Mouse (Mus musculus): ENCODE results near the gene Gramd1a. TPM values are rescaled to one million over a fixed set of nuclear protein-coding genes. Genes with fewer than 3 reads are reported as not detected.

The Gramd1a gene
- total and polyA plus RNA-seq, 2 experiments: 5.1 to 33.0 TPM

DNA sequence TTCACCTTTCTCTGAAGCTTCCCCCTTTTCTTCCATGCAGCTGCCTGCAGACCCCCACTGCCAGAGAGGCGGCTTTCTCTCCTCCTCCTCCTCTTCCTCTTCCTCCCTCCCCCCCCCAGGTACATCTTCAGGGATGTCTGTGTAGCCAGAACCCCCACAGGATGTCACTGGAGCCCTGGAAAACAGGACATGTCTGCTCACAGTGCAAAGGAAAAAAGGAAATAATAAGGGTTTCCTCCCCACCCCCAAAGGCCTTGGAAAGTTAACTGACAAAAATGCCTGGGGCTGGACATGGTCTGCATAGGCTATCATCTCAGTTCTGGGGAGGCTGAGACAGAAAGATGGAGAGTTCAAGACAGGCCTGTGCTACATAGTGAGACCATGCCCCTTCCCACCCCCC is 74.6 kb downstream of the Gramd1a start:
- H3K9ac ChIP-seq (ENCODE audit: low read depth, low read length): no peak overlapping the region
- no peak overlapping the region for H3K27ac ChIP-seq (replicated peaks; ENCODE audit: insufficient read depth, low read depth, low read length)
- H3K79me2 ChIP-seq (ENCODE audit: control insufficient read depth, insufficient read depth, low read length): no peaks in the 10 kb centered on the region
- 86% methylated on average over 1 of the region's 1 CpGs for WGBS
- H3K4me1 ChIP-seq (ENCODE audit: control insufficient read depth, insufficient read depth, low read length): peaks cover 23% of the 10 kb centered on the region
- H3K36me3 ChIP-seq (ENCODE audit: control insufficient read depth, insufficient read depth, low read length): no peaks in the 10 kb centered on the region
- no peaks in the 10 kb centered on the region for H3K27me3 ChIP-seq (ENCODE audit: control insufficient read depth, insufficient read depth, low read length)
- no peak for TF ChIP-seq POLR2A (IDR thresholded peaks at IDR 0.05; ENCODE audit: extremely low read depth, insufficient read depth, low read length)
- no peak for TF ChIP-seq CTCF (IDR thresholded peaks at IDR 0.05; ENCODE audit: low read depth, low read length)
- H3K4me3 ChIP-seq (ENCODE audit: insufficient read depth, low read depth, low read length): no peak overlapping the region
- no peak for DNase-seq (ENCODE audit: extremely low read depth, low read depth, low spot score)

GRCm38 (mm10) chr7:31080611-31081010 is 75.1 kb downstream of the Gramd1a start:
- H3K36me3 ChIP-seq (ENCODE audit: control insufficient read depth, insufficient read depth, low read length): no peaks in the 10 kb centered on the region
- 86% methylated on average over 3 of the region's 3 CpGs for WGBS
- no peaks in the 10 kb centered on the region for H3K79me2 ChIP-seq (ENCODE audit: control insufficient read depth, insufficient read depth, low read length)
- H3K9ac ChIP-seq (ENCODE audit: low read depth, low read length): no peak overlapping the region
- peak overlapping the region; percentile 58; the same call in 1 of the 2 replicates for H3K27ac ChIP-seq (replicated peaks; ENCODE audit: insufficient read depth, low read depth, low read length)
- DNase-seq (ENCODE audit: extremely low read depth, low read depth, low spot score): no peak
- no peaks in the 10 kb centered on the region for H3K27me3 ChIP-seq (ENCODE audit: control insufficient read depth, insufficient read depth, low read length)
- no peak overlapping the region for H3K4me3 ChIP-seq (ENCODE audit: insufficient read depth, low read depth, low read length)
- TF ChIP-seq POLR2A (IDR thresholded peaks at IDR 0.05; ENCODE audit: extremely low read depth, insufficient read depth, low read length) (no peak), CTCF (IDR thresholded peaks at IDR 0.05; ENCODE audit: low read depth, low read length) (no peak)
- peaks cover 23% of the 10 kb centered on the region for H3K4me1 ChIP-seq (ENCODE audit: control insufficient read depth, insufficient read depth, low read length)

Other genes with a start within 250 kb of the Gramd1a start
- 0.07 and 0.09 TPM in 2 replicates for gene Mag, start 241.0 kb downstream of the Gramd1a start, total RNA-seq (2014; rRNA removed)
- 0.20 and 0.37 TPM in 2 replicates for gene Mag, start 241.0 kb downstream of the Gramd1a start, polyA plus RNA-seq (2012; rRNA removed)
- 445 and 548 TPM in 2 replicates for gene Hamp2, start 231.2 kb downstream of the Gramd1a start, total RNA-seq (2014; rRNA removed)
- gene Hamp2, start 231.2 kb downstream of the Gramd1a start, polyA plus RNA-seq (2012; rRNA removed): 6,798 and 9,385 TPM in 2 replicates
- gene Hamp, start 211.9 kb downstream of the Gramd1a start, total RNA-seq (2014; rRNA removed): 1,191 and 3,227 TPM in 2 replicates
- gene Hamp, start 211.9 kb downstream of the Gramd1a start, polyA plus RNA-seq (2012; rRNA removed): 8,217 and 12,671 TPM in 2 replicates
- 40.5 and 55.1 TPM in 2 replicates for gene Usf2, start 199.1 kb downstream of the Gramd1a start, total RNA-seq (2014; rRNA removed)
- 160 and 161 TPM in 2 replicates for gene Usf2, start 199.1 kb downstream of the Gramd1a start, polyA plus RNA-seq (2012; rRNA removed)
- 75.7 and 86.7 TPM in 2 replicates for gene Lsr, start 182.4 kb downstream of the Gramd1a start, total RNA-seq (2014; rRNA removed)
- 289 and 362 TPM in 2 replicates for gene Lsr, start 182.4 kb downstream of the Gramd1a start, polyA plus RNA-seq (2012; rRNA removed)
- gene Fam187b, start 182.1 kb downstream of the Gramd1a start, total RNA-seq (2014; rRNA removed): 2.4 and 3.0 TPM in 2 replicates
- gene Fam187b, start 182.1 kb downstream of the Gramd1a start, polyA plus RNA-seq (2012; rRNA removed): 3.7 and 3.9 TPM in 2 replicates
- 3.6 and 3.8 TPM in 2 replicates for gene Fxyd5, start 113.4 kb downstream of the Gramd1a start, total RNA-seq (2014; rRNA removed)
- 5.4 and 7.8 TPM in 2 replicates for gene Fxyd5, start 113.4 kb downstream of the Gramd1a start, polyA plus RNA-seq (2012; rRNA removed)
- gene Fxyd7, start 104.4 kb downstream of the Gramd1a start, total RNA-seq (2014; rRNA removed): 0.47 TPM in 1 of 2 replicates, not detected in the other
- 0.40 and 0.92 TPM in 2 replicates for gene Fxyd7, start 104.4 kb downstream of the Gramd1a start, polyA plus RNA-seq (2012; rRNA removed)
- gene Fxyd1, start 98.7 kb downstream of the Gramd1a start, total RNA-seq (2014; rRNA removed): 127 and 154 TPM in 2 replicates
- 1,507 and 1,555 TPM in 2 replicates for gene Fxyd1, start 98.7 kb downstream of the Gramd1a start, polyA plus RNA-seq (2012; rRNA removed)
- gene Lgi4, start 96.6 kb downstream of the Gramd1a start, total RNA-seq (2014; rRNA removed): 0.07 and 0.18 TPM in 2 replicates
- 0.04 and 0.09 TPM in 2 replicates for gene Lgi4, start 96.6 kb downstream of the Gramd1a start, polyA plus RNA-seq (2012; rRNA removed)
- 0.27 and 0.46 TPM in 2 replicates for gene Fxyd3, start 79.2 kb downstream of the Gramd1a start, total RNA-seq (2014; rRNA removed)
- 0.50 and 0.83 TPM in 2 replicates for gene Fxyd3, start 79.2 kb downstream of the Gramd1a start, polyA plus RNA-seq (2012; rRNA removed)
- 282 and 327 TPM in 2 replicates for gene Hpn, start 40.6 kb downstream of the Gramd1a start, total RNA-seq (2014; rRNA removed)
- 883 and 920 TPM in 2 replicates for gene Hpn, start 40.6 kb downstream of the Gramd1a start, polyA plus RNA-seq (2012; rRNA removed)
- gene Scn1b, start 28.9 kb downstream of the Gramd1a start, total RNA-seq (2014; rRNA removed): 2.4 and 3.5 TPM in 2 replicates
- gene Scn1b, start 28.9 kb downstream of the Gramd1a start, polyA plus RNA-seq (2012; rRNA removed): 4.4 and 7.1 TPM in 2 replicates
- gene Scgb2b2, start 134.6 kb upstream of the Gramd1a start, total RNA-seq (2014; rRNA removed): not detected in 2 replicates
- not detected in 2 replicates for gene Scgb2b2, start 134.6 kb upstream of the Gramd1a start, polyA plus RNA-seq (2012; rRNA removed)
- gene Scgb1b2, start 135.9 kb upstream of the Gramd1a start, total RNA-seq (2014; rRNA removed): not detected in 2 replicates
- not detected in 2 replicates for gene Scgb1b2, start 135.9 kb upstream of the Gramd1a start, polyA plus RNA-seq (2012; rRNA removed)
- not detected in 2 replicates for gene Scgb2b3, start 206.2 kb upstream of the Gramd1a start, total RNA-seq (2014; rRNA removed)
- gene Scgb2b3, start 206.2 kb upstream of the Gramd1a start, polyA plus RNA-seq (2012; rRNA removed): not detected in 2 replicates
- not detected in 2 replicates for gene Scgb1b3, start 219.7 kb upstream of the Gramd1a start, total RNA-seq (2014; rRNA removed)
- not detected in 2 replicates for gene Scgb1b3, start 219.7 kb upstream of the Gramd1a start, polyA plus RNA-seq (2012; rRNA removed)